Mouse (Mus musculus): ENCODE results near the gene Smoc1.

DNA sequence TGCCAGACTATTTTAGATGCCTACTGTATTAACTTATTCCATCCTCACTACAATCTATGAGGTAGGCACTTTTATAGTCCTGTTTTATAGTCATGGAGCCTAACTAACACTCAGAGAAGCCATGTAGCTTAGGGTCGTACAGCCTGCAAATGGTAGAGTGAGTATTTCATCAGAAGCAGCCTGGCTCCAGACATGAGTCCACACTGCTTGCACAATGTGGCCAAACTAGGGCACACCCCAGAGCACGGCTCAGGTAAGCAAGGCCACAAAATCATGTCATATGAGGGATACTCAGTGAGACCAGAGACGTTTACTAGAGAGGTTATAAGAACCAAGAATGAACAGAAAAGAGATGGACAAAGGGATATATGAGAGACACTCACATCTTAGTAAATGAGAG, 100.2 kb downstream of the Smoc1 start:
- TF ChIP-seq CTCF (IDR thresholded peaks at IDR 0.05; ENCODE audit: borderline replicate concordance, control insufficient read depth, extremely low read depth, insufficient read depth, low read length, poor library complexity) (no peak), POLR2A (IDR thresholded peaks at IDR 0.05; ENCODE audit: control insufficient read depth, extremely low read depth, insufficient read depth, low read length, poor library complexity) (no peak)

All from thymus, adult 2 months (tissue).